8 mouse cellular contexts compared by ENCODE assay signal in the genomic region with DNA sequence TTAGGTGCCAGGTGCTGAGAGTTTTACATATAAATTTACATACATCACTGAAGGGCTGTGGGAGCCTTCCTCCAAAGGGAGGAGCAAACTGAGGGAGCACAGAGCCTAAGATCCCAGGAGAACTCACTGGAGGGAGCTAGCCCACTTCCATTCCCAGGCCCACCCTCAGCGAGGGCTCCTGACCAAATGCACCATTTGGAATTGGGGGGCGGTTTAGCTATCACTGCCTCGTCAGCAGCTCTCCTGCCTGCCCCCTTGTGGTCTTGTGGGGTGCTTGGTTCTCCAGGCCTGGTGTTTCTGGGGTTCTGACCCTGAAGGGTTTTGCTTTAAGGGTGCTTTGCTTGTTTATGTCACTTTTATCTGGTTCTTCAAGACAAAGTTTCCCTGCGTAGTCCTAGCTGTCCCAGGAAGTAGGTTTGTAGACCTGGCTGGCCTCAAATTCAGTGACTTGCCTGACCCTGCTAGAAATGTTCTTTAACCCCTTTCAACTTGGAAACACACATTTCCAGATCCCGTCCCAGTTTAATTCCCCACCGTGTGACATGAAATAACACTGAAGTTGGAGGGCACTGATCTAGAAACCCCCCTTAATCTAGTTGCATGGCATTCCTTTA.
DNase-seq lines count a peak whose midpoint lies in the region; TF ChIP-seq lines count a peak whose summit lies in the region.

No protein-coding gene starts in this region.

- TF ChIP-seq CTCF in testis, adult 2 months (IDR thresholded peaks at IDR 0.05; ENCODE audit: control insufficient read depth, insufficient read depth, insufficient replicate concordance, low read depth, low read length), result peak; percentile 31; the same call in 1 of the 2 replicates
- TF ChIP-seq CTCF in spleen, adult 2 months (IDR thresholded peaks at IDR 0.05; ENCODE audit: extremely low read depth, insufficient read depth, insufficient read length, insufficient replicate concordance), result peak; percentile 87

- 62% methylated on average over 6 of the region's 6 CpGs for WGBS in spleen, adult 2 months

- DNase-seq in gastrocnemius, postnatal 14 days, result peak; percentile 30
- DNase-seq in gastrocnemius, postnatal 36 days, result no peak
- DNase-seq in testis, postnatal 14 days (ENCODE audit: low spot score), result no peak
- peak; percentile 54 for DNase-seq in embryo, embryonic 11 days
- peak in 1 of 2 experiments; percentile 41 for DNase-seq in spleen, adult 2 months (ENCODE audit: low read depth in 1 of 2, low spot score in 2 of 2)
- DNase-seq in frontal cortex, postnatal 36 days (ENCODE audit: low spot score in 2 of 2), result no peak
- DNase-seq in left cerebral cortex, postnatal 36 days (ENCODE audit: low spot score in 2 of 2), result no peak

- intact Hi-C loops in gastrocnemius, postnatal 14 days (cut with DNase I; ENCODE audit: low total_unique reads), result no loop called here
- intact Hi-C loops in gastrocnemius, postnatal 36 days (cut with DNase I), result no loop called here
- intact Hi-C loops in left cerebral cortex, postnatal 36 days (cut with DNase I), result no loop called here

- no peaks in the 10 kb centered on the region for H3K27me3 ChIP-seq in testis, adult 2 months (ENCODE audit: control insufficient read depth, insufficient read depth, low read length)
- H3K27me3 ChIP-seq in spleen, adult 2 months (ENCODE audit: control insufficient read depth, insufficient read depth, low read length), result no peaks in the 10 kb centered on the region

- no peaks in the 10 kb centered on the region for H3K36me3 ChIP-seq in testis, adult 2 months (ENCODE audit: control insufficient read depth, insufficient read depth, low read length)
- H3K36me3 ChIP-seq in spleen, adult 2 months (ENCODE audit: control insufficient read depth, insufficient read depth, low read length), result no peaks in the 10 kb centered on the region

- no peak overlapping the region for H3K4me3 ChIP-seq in testis, adult 2 months (ENCODE audit: control insufficient read depth, low read depth, low read length)
- no peak overlapping the region for H3K4me3 ChIP-seq in spleen, adult 2 months (ENCODE audit: extremely low read depth, insufficient read depth, insufficient read length)

- peaks cover 4% of the 10 kb centered on the region for H3K4me1 ChIP-seq in testis, adult 2 months (ENCODE audit: control insufficient read depth, insufficient read depth, low read length)
- peaks cover 4% of the 10 kb centered on the region; the same call in 1 of the 2 replicates for H3K4me1 ChIP-seq in spleen, adult 2 months (ENCODE audit: control insufficient read depth, insufficient read depth, insufficient read length)

- no peak for TF ChIP-seq POLR2A in testis, adult 2 months (IDR thresholded peaks at IDR 0.05; ENCODE audit: control insufficient read depth, low read depth, low read length)
- TF ChIP-seq POLR2A in spleen, adult 2 months (IDR thresholded peaks at IDR 0.05; ENCODE audit: low read depth, low read length), result no peak

- H3K27ac ChIP-seq in testis, adult 2 months (ENCODE audit: control insufficient read depth, insufficient read depth, low read depth, low read length), result no peak overlapping the region
- no peak overlapping the region for H3K27ac ChIP-seq in spleen, adult 2 months (ENCODE audit: insufficient read depth, low read length)

Comparison
In these comparisons a context has a peak if more than half of its experiments do, and no peak if none do; other contexts are left out.
1. DNase-seq: peak in gastrocnemius, postnatal 14 days (single experiment) and embryo, embryonic 11 days (single experiment); none in gastrocnemius, postnatal 36 days (0 of 2), testis, postnatal 14 days (single experiment), frontal cortex, postnatal 36 days (0 of 2) and left cerebral cortex, postnatal 36 days (0 of 2).